Mouse (Mus musculus) ES-E14 (cell line): ENCODE data around the gene Tex30.

Experiments used
- CHD2 ChIP-seq: IDR thresholded peaks from 2 replicates; pipeline ENCODE4 v1.6.1; 2014; ENCODE audit warnings: mild to moderate bottlenecking, low read depth, low read length, inconsistent platforms
- HCFC1 ChIP-seq: IDR thresholded peaks from 2 replicates; pipeline ENCODE4 v1.6.1; 2012; ENCODE audit warnings: low read length, inconsistent platforms, borderline replicate concordance; ENCODE audit not compliant: insufficient read depth
- ZC3H11A ChIP-seq: IDR thresholded peaks from 2 replicates; pipeline ENCODE4 v1.6.1; 2012; ENCODE audit warnings: low read depth, mild to moderate bottlenecking, inconsistent platforms, low read length, borderline replicate concordance

DNA sequence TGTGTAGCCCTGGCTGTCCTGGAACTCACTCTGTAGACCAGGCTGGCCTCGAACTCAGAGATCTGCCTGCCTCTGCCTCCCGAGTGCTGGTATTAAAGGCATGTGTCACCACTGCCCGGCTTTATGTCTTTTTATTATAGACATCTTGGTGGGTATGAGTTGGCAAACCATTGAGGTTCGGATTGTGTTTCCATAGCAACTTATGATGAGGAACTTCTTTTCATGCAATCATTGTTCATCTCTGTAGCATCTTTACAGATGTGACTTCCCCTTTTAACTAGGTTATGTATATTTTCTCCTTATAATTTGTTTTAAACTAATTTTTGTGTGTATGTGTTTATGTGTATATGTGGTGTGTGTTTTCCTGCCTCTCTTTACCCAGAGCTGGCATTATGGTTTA, 23.3 kb upstream of the Tex30 start:
- TF ChIP-seq CHD2 (no peak), ZC3H11A (no peak), HCFC1 (no peak)
